Mouse (Mus musculus): ENCODE measurements around the gene Stra6l. TPM values are rescaled to one million over a fixed set of nuclear protein-coding genes. Genes with fewer than 3 reads are reported as not detected.

The Stra6l gene
- polyA plus RNA-seq (2016; fragmentation: Nextera tagmentation; extraction: Ambion mirVana) = 2.5 and 3.0 TPM in 2 replicates

- Histone ChIP-seq H3K4me3 (peak within 1 kb of the TSS; percentile 22; the same call in 1 of the 2 replicates), H3K27me3 (replicated peaks) (peaks cover 35% of the 10 kb centered on the region), H3K9me3 (replicated peaks) (no peaks in the 10 kb centered on the region), H3K36me3 (no peaks in the 10 kb centered on the region), H3K4me2 (peak within 1 kb of the TSS; percentile 34), H3K4me1 (no peaks in the 10 kb centered on the region; the same call in 1 of the 2 replicates), H3K27ac (peak within 1 kb of the TSS; percentile 57; the same call in 1 of the 2 replicates), H3K9ac (no peak within 1 kb of the TSS)
- WGBS (ENCODE audit: insufficient replicate concordance) = 34% methylated on average over 10 of the region's 10 CpGs
- no peak for ATAC-seq
These were observed at the start of gene Stra6l for GRCm38 (mm10) chr4:45848109-45848824. Gene Stra6l, plus strand, starts transcription at chr4:45848664.

DNA sequence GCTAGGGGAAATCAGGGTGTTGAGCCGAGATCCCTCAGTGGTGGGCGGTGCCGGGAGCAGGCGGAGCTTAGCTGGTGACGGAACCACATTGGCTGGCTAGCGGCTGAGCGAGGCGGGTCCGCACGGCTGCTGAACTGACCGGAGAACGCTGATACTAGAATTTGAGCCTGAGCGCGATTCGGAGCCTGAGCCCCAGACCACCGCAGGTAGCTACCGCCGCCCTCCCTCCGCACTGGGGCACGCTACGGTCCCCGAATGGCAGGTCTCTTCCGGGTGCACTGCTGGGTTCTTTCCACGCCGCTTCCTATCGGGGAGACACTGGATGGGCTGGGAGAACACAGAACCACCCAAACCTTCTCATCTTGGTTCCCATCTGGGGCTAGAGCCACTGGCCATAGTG is 49.5 kb upstream of the Stra6l start, which contains the start of gene Aldh1b1:
TSS of gene Aldh1b1 (plus strand) at position 59 of the 400 bp plus-strand sequence.
- H3K27ac ChIP-seq = no peak within 1 kb of the TSS; the same call in 1 of the 2 replicates

DNA sequence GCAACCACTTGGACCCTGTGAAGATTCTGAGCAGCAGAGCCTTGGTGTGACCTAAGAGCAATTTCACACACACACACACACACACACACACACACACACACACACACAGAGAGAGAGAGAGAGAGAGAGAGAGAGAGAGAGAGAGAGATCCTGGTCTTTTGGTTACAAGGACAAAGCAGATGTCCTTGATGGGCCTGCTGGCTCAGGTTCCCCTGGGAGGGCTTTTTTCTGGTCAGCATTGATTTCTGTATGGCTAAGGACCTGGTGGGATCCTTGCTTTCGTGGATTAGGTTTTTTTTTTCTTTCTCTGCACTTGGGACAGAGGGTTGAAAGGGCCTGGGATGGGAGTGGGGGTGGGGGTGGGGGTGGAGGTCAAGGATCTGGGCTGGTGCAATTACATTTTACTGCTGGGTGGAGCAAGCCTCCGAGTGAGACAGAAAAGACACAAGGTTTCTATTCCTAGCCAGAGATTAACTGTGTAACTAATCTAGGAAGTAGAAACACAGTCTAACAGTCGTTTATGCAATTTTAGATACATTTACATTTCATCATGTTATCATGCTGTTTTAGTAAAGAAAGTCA is 48.4 kb upstream of the Stra6l start:
- H3K9me3 ChIP-seq (replicated peaks) = no peaks in the 10 kb centered on the region
- H3K9ac ChIP-seq = no peak overlapping the region
- ATAC-seq = no peak
- 27% methylated on average over 3 of the region's 3 CpGs for WGBS (ENCODE audit: insufficient replicate concordance)
- no peak overlapping the region for H3K4me3 ChIP-seq
- peak overlapping the region; percentile 26; the same call in 1 of the 2 replicates for H3K27ac ChIP-seq
- H3K36me3 ChIP-seq = peaks cover 10% of the 10 kb centered on the region; the same call in 1 of the 2 replicates
- peaks cover 20% of the 10 kb centered on the region; the same call in 1 of the 2 replicates for H3K4me1 ChIP-seq
- H3K27me3 ChIP-seq (replicated peaks) = peaks cover 41% of the 10 kb centered on the region
- peak overlapping the region; percentile 72 for H3K4me2 ChIP-seq

More for the DNA sequence above, 49.5 kb upstream of the Stra6l start, which contains the start of gene Aldh1b1:
- Histone ChIP-seq H3K4me3 (peak within 1 kb of the TSS; percentile 50), H3K9me3 (replicated peaks) (no peaks in the 10 kb centered on the region), H3K27me3 (replicated peaks) (peaks cover 47% of the 10 kb centered on the region), H3K4me1 (peaks cover 20% of the 10 kb centered on the region; the same call in 1 of the 2 replicates), H3K9ac (peak within 1 kb of the TSS; percentile 55; the same call in 1 of the 2 replicates), H3K4me2 (peak within 1 kb of the TSS; percentile 72), H3K36me3 (peaks cover 10% of the 10 kb centered on the region; the same call in 1 of the 2 replicates)
- peak; percentile 75 for ATAC-seq
- WGBS (ENCODE audit: insufficient replicate concordance) = 2% methylated on average over 26 of the region's 26 CpGs

DNA sequence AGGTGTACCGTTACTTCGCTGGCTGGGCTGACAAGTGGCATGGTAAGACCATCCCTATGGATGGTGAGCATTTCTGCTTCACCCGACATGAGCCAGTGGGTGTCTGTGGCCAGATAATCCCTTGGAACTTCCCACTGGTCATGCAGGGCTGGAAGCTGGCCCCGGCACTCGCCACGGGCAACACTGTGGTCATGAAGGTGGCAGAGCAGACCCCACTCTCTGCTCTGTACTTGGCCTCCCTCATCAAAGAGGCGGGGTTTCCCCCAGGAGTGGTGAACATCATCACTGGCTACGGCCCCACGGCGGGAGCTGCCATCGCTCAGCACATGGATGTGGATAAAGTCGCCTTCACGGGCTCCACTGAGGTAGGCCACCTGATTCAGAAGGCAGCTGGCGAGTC is 45.6 kb upstream of the Stra6l start:
- Histone ChIP-seq H3K4me3 (no peak overlapping the region), H3K27ac (no peak overlapping the region), H3K4me2 (no peak overlapping the region), H3K27me3 (replicated peaks) (peaks cover 27% of the 10 kb centered on the region), H3K36me3 (peaks cover 10% of the 10 kb centered on the region; the same call in 1 of the 2 replicates), H3K9me3 (replicated peaks) (no peaks in the 10 kb centered on the region), H3K9ac (no peak overlapping the region), H3K4me1 (peaks cover 10% of the 10 kb centered on the region; the same call in 1 of the 2 replicates)
- no peak for ATAC-seq
- 76% methylated on average over 14 of the region's 14 CpGs for WGBS (ENCODE audit: insufficient replicate concordance)

GRCm38 (mm10) chr4:45808034-45808433 is 40.4 kb upstream of the Stra6l start:
- WGBS (ENCODE audit: insufficient replicate concordance) = 41% methylated on average over 7 of the region's 7 CpGs
- H3K4me3 ChIP-seq = no peak overlapping the region
- no peaks in the 10 kb centered on the region for H3K9me3 ChIP-seq (replicated peaks)
- no peak overlapping the region for H3K4me2 ChIP-seq
- no peak for ATAC-seq
- peaks cover 8% of the 10 kb centered on the region; the same call in 1 of the 2 replicates for H3K36me3 ChIP-seq
- no peak overlapping the region for H3K9ac ChIP-seq
- H3K27me3 ChIP-seq (replicated peaks) = peaks cover 39% of the 10 kb centered on the region
- H3K4me1 ChIP-seq = no peaks in the 10 kb centered on the region
- H3K27ac ChIP-seq = no peak overlapping the region

- Histone ChIP-seq H3K4me2 (no peak overlapping the region), H3K36me3 (no peaks in the 10 kb centered on the region), H3K9ac (no peak overlapping the region), H3K9me3 (replicated peaks) (no peaks in the 10 kb centered on the region), H3K27me3 (replicated peaks) (peaks cover 43% of the 10 kb centered on the region), H3K27ac (no peak overlapping the region), H3K4me1 (no peaks in the 10 kb centered on the region), H3K4me3 (no peak overlapping the region)
- WGBS (ENCODE audit: insufficient replicate concordance) = 24% methylated on average over 8 of the region's 8 CpGs
- no peak for ATAC-seq
These were observed 37.2 kb upstream of the Stra6l start for GRCm38 (mm10) chr4:45811250-45811649.

GRCm38 (mm10) chr4:45815542-45815941 is 32.9 kb upstream of the Stra6l start:
- no peak for ATAC-seq
- Histone ChIP-seq H3K36me3 (no peaks in the 10 kb centered on the region), H3K9me3 (replicated peaks) (no peaks in the 10 kb centered on the region), H3K4me2 (no peak overlapping the region), H3K4me1 (peaks cover 11% of the 10 kb centered on the region; the same call in 1 of the 2 replicates), H3K27ac (no peak overlapping the region), H3K27me3 (replicated peaks) (peaks cover 43% of the 10 kb centered on the region), H3K4me3 (no peak overlapping the region), H3K9ac (no peak overlapping the region)
- 28% methylated on average over 7 of the region's 7 CpGs for WGBS (ENCODE audit: insufficient replicate concordance)

GRCm38 (mm10) chr4:45818814-45819207 is 29.7 kb upstream of the Stra6l start:
- ATAC-seq = no peak; the same call in 1 of the 2 replicates
- Histone ChIP-seq H3K36me3 (no peaks in the 10 kb centered on the region), H3K4me1 (peaks cover 11% of the 10 kb centered on the region; the same call in 1 of the 2 replicates), H3K9ac (no peak overlapping the region), H3K27me3 (replicated peaks) (peaks cover 52% of the 10 kb centered on the region), H3K4me3 (no peak overlapping the region), H3K9me3 (replicated peaks) (no peaks in the 10 kb centered on the region), H3K4me2 (peak overlapping the region; percentile 42), H3K27ac (no peak overlapping the region)
- 30% methylated on average over 3 of the region's 4 CpGs for WGBS (ENCODE audit: insufficient replicate concordance)

- peak overlapping the region; percentile 4; the same call in 1 of the 2 replicates for H3K9ac ChIP-seq
- no peaks in the 10 kb centered on the region for H3K9me3 ChIP-seq (replicated peaks)
- peaks cover 11% of the 10 kb centered on the region; the same call in 1 of the 2 replicates for H3K4me1 ChIP-seq
- H3K4me2 ChIP-seq = peak overlapping the region; percentile 42
- H3K27ac ChIP-seq = no peak overlapping the region
- peaks cover 57% of the 10 kb centered on the region for H3K27me3 ChIP-seq (replicated peaks)
- H3K36me3 ChIP-seq = no peaks in the 10 kb centered on the region
- H3K4me3 ChIP-seq = no peak overlapping the region
- WGBS (ENCODE audit: insufficient replicate concordance) = 3% methylated on average over 17 of the region's 17 CpGs
- ATAC-seq = no peak; the same call in 1 of the 2 replicates
These were observed 29.1 kb upstream of the Stra6l start for GRCm38 (mm10) chr4:45819208-45819931.

DNA sequence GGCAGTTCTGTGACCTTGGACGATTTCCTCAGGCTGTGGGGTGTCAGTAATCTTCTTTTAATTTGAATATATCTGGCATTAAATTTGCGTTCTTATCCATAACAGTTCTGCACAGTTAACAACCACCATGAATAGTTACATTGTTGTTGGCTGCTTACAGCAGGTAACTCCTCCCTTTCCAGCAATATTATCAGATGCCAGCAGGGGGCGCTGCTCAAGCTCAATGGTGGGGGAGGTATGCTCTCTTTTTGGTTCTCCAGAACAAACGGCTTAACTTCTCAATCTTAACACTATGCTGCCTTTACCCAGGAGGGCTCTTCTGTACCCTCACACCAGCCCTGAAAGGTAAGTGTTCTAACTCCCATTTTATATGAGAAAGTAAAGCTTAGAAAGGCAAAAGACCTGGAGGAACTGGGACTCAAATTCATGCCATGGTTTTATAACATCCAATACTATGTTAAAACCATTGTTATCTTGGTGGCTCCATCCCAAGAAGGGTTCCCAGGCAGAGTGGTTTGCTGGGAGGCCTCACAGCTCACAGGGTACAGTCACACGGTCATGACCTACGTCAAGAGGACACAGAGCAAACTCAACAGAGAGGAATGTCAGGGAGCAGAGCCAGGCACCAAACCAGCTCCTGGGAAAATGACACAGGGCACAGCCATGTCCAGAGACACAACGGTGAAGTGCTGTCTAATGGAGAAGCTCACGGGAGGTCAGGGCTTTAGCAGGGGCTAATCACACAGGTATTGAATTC is 28.2 kb upstream of the Stra6l start:
- WGBS (ENCODE audit: insufficient replicate concordance) = 29% methylated on average over 8 of the region's 8 CpGs
- Histone ChIP-seq H3K27me3 (replicated peaks) (peaks cover 60% of the 10 kb centered on the region), H3K9me3 (replicated peaks) (no peaks in the 10 kb centered on the region), H3K27ac (no peak overlapping the region), H3K36me3 (no peaks in the 10 kb centered on the region), H3K4me3 (no peak overlapping the region), H3K4me1 (peaks cover 11% of the 10 kb centered on the region; the same call in 1 of the 2 replicates), H3K4me2 (peak overlapping the region; percentile 42; the same call in 1 of the 2 replicates), H3K9ac (no peak overlapping the region)
- ATAC-seq = no peak

DNA sequence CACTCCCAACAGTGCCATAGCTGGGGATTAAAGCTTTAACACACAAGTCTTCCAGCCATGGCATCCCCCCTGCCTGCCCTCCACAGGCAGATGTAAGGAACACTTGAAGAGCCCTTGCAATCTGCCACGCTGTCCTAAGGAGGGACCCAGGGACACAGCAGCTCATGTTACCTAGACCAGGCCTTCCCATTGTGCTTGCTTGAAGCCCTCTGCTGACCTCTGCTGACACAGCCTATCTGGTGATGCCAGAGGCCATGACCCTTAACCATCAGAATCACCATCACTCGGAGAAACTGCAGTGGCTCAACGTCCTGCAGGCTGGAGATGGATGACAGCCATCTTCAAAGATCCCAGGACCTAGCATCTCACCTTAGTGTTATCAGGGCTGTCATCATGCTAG is 26.5 kb upstream of the Stra6l start:
- 40% methylated on average over 3 of the region's 3 CpGs for WGBS (ENCODE audit: insufficient replicate concordance)
- ATAC-seq = no peak
- Histone ChIP-seq H3K4me1 (peaks cover 11% of the 10 kb centered on the region; the same call in 1 of the 2 replicates), H3K9me3 (replicated peaks) (no peaks in the 10 kb centered on the region), H3K9ac (no peak overlapping the region), H3K4me3 (no peak overlapping the region), H3K4me2 (no peak overlapping the region), H3K27ac (no peak overlapping the region), H3K36me3 (no peaks in the 10 kb centered on the region), H3K27me3 (replicated peaks) (peaks cover 78% of the 10 kb centered on the region)

Data from liver, embryonic 12.5 days (tissue).